Mouse (Mus musculus): ENCODE data around the gene Pex6. TPM values are rescaled to one million over a fixed set of nuclear protein-coding genes. Genes with fewer than 3 reads are reported as not detected.
"Not testable (repeated sequence)": the region's sequence is repeated elsewhere in the genome, so short reads cannot be mapped to it uniquely, and the experiment has no call there.

The Pex6 gene
- polyA plus RNA-seq, 1 experiment from 2014 or later: 33.7 TPM

- H3K4me3 ChIP-seq: no peak overlapping the region
- ATAC-seq (ENCODE audit: low FRiP score, low read depth): no peak
- H3K9ac ChIP-seq (replicated peaks): no peak overlapping the region
- peaks cover 29% of the 10 kb centered on the region for H3K36me3 ChIP-seq
- no peaks in the 10 kb centered on the region for H3K27me3 ChIP-seq
- WGBS: 92% methylated on average over 2 of the region's 2 CpGs
- peaks cover 18% of the 10 kb centered on the region for H3K4me1 ChIP-seq
- H3K9me3 ChIP-seq: no peaks in the 10 kb centered on the region
- H3K4me2 ChIP-seq (replicated peaks): no peak overlapping the region
- no peak overlapping the region for H3K27ac ChIP-seq (replicated peaks)
Measured at GRCm38 (mm10) chr17:46747806-46748205, 36.5 kb downstream of the Pex6 start.

- Histone ChIP-seq H3K27ac (replicated peaks) (no peak overlapping the region), H3K4me3 (no peak overlapping the region), H3K36me3 (peaks cover 19% of the 10 kb centered on the region), H3K27me3 (no peaks in the 10 kb centered on the region), H3K9ac (replicated peaks) (no peak overlapping the region), H3K9me3 (no peaks in the 10 kb centered on the region), H3K4me2 (replicated peaks) (no peak overlapping the region), H3K4me1 (peaks cover 18% of the 10 kb centered on the region)
- 94% methylated on average over 5 of the region's 5 CpGs for WGBS
- no peak for ATAC-seq (ENCODE audit: low FRiP score, low read depth)
Measured at GRCm38 (mm10) chr17:46749282-46749681, 38.0 kb downstream of the Pex6 start.

- 96% methylated on average over 4 of the region's 4 CpGs for WGBS
- Histone ChIP-seq H3K9me3 (no peaks in the 10 kb centered on the region), H3K27me3 (no peaks in the 10 kb centered on the region), H3K27ac (replicated peaks) (no peak overlapping the region), H3K4me3 (peak overlapping the region; percentile 83; the same call in 1 of the 2 replicates), H3K4me1 (peaks cover 18% of the 10 kb centered on the region), H3K4me2 (replicated peaks) (peak overlapping the region; percentile 73), H3K9ac (replicated peaks) (peak overlapping the region; percentile 78), H3K36me3 (peaks cover 12% of the 10 kb centered on the region)
- ATAC-seq (ENCODE audit: low FRiP score, low read depth): no peak
Measured at GRCm38 (mm10) chr17:46750580-46750979, 39.3 kb downstream of the Pex6 start.

- H3K4me1 ChIP-seq: peaks cover 18% of the 10 kb centered on the region
- ATAC-seq (ENCODE audit: low FRiP score, low read depth): no peak
- H3K4me3 ChIP-seq: peak overlapping the region; percentile 83
- no peaks in the 10 kb centered on the region for H3K27me3 ChIP-seq
- H3K36me3 ChIP-seq: peaks cover 11% of the 10 kb centered on the region; the same call in 1 of the 2 replicates
- H3K9me3 ChIP-seq: no peaks in the 10 kb centered on the region
- peak overlapping the region; percentile 87 for H3K27ac ChIP-seq (replicated peaks)
- peak overlapping the region; percentile 73 for H3K4me2 ChIP-seq (replicated peaks)
- H3K9ac ChIP-seq (replicated peaks): peak overlapping the region; percentile 78
- 29% methylated on average over 16 of the region's 16 CpGs for WGBS
Measured at GRCm38 (mm10) chr17:46751056-46751793, 40.0 kb downstream of the Pex6 start.

DNA sequence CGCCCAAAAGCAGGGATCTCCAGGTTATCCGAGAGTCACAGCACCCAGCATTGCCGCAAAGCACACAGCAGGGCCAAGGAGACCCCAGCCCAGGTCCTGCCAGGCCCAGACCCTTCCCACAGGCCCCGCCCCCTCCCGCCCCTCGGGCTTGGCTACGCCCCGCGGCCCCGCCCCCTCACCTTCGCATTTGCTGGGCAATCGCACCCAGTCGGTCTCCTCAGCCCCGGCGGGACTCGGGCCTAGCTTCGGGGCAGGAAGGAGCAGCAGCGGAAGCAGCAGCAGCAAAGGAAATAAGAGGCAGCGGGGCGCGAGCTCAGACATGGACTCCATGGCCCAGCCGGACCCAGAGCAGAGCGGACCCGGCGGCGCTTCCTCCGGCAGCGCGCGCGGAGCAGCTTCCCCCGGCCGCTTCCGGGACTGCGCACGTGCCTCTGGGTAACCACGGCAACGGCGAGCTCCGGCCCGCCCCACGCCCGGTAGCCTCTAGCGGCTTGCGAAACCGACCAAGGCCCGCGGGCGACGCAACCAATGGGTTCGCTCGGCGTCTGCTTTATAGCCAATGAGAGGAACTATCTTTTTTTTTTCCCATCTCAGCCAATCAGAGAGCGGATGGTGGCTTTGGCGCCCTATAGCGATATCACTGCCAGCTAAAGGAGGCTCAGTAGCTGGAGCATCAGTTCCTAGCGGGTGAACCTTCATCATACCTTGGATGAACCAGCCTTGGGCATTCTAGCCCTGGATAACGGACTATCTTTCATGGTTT is 40.7 kb downstream of the Pex6 start, which contains the start of gene Cnpy3:
TSS of gene Cnpy3 (minus strand) at position 421 of the 763 bp plus-strand sequence.
- H3K9ac ChIP-seq (replicated peaks): peak within 1 kb of the TSS; percentile 78
- no peaks in the 10 kb centered on the region for H3K27me3 ChIP-seq
- ATAC-seq (ENCODE audit: low FRiP score, low read depth): peak; percentile 99
- peak within 1 kb of the TSS; percentile 83 for H3K4me3 ChIP-seq
- no peaks in the 10 kb centered on the region for H3K9me3 ChIP-seq
- peaks cover 18% of the 10 kb centered on the region for H3K4me1 ChIP-seq
- H3K27ac ChIP-seq (replicated peaks): peak within 1 kb of the TSS; percentile 87
- under 1% methylated on average over 55 of the region's 58 CpGs for WGBS
- peak within 1 kb of the TSS; percentile 73 for H3K4me2 ChIP-seq (replicated peaks)
- peaks cover 4% of the 10 kb centered on the region; the same call in 1 of the 2 replicates for H3K36me3 ChIP-seq

DNA sequence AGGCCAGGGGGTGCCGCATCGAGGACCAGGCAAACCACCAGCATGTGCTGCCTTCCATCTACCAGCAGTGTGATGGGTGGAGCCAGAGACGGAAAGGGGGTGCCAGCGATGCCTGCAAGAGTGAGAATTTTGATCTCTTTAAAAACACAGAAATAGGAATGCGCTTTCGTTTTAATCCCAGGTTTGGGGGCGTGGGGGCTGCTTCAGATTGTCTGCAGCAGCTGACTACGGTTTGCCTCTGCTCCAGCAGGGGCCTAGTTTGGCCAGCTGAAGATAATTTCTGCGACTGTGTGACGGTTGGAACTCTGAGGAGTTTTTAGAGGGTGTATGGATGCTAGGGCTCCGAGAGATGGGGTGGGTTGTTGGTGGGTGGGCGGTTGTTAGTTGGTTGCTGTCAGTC is 47.5 kb downstream of the Pex6 start:
- no peak for ATAC-seq (ENCODE audit: low FRiP score, low read depth)
- no peak overlapping the region for H3K4me2 ChIP-seq (replicated peaks)
- no peaks in the 10 kb centered on the region for H3K36me3 ChIP-seq
- no peaks in the 10 kb centered on the region for H3K9me3 ChIP-seq
- H3K27ac ChIP-seq (replicated peaks): no peak overlapping the region
- 83% methylated on average over 12 of the region's 12 CpGs for WGBS
- H3K9ac ChIP-seq (replicated peaks): no peak overlapping the region; the same call in 1 of the 2 replicates
- no peaks in the 10 kb centered on the region for H3K4me1 ChIP-seq
- no peak overlapping the region for H3K4me3 ChIP-seq
- no peaks in the 10 kb centered on the region for H3K27me3 ChIP-seq

GRCm38 (mm10) chr17:46763544-46763943 is 52.3 kb downstream of the Pex6 start, which contains the start of gene Ptcra:
Gene Ptcra, minus strand, starts transcription at chr17:46763712.
- no peak within 1 kb of the TSS for H3K9ac ChIP-seq (replicated peaks)
- H3K27me3 ChIP-seq: no peaks in the 10 kb centered on the region
- no peak within 1 kb of the TSS for H3K4me2 ChIP-seq (replicated peaks)
- H3K36me3 ChIP-seq: no peaks in the 10 kb centered on the region
- H3K4me3 ChIP-seq: no peak within 1 kb of the TSS
- H3K4me1 ChIP-seq: no peaks in the 10 kb centered on the region
- ATAC-seq (ENCODE audit: low FRiP score, low read depth): no peak
- 44% methylated on average over 2 of the region's 2 CpGs for WGBS
- H3K27ac ChIP-seq (replicated peaks): no peak within 1 kb of the TSS
- no peaks in the 10 kb centered on the region for H3K9me3 ChIP-seq

DNA sequence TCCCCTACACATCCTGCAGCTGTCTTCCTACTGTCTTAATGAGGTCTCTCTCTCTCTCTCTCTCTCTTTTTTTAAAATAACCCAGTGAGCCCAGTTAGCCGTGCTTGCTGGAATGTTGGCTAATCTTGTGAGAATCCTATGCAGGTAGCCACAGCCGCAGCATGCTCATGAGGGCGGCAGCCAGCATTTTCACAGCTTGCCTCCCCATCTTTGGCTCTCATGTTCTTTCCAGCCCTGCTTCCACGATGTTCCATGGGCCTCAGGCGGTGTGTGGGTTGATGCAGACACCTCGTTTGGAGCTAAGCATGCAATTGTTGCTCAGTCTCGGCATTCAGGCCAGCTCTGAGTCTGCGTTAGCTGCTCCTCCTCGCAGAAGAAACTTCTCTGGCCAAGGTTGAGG is 53.7 kb downstream of the Pex6 start:
- H3K9me3 ChIP-seq; H3K27me3 ChIP-seq; ATAC-seq (ENCODE audit: low FRiP score, low read depth); H3K9ac ChIP-seq (replicated peaks); H3K4me3 ChIP-seq; H3K4me2 ChIP-seq (replicated peaks); H3K36me3 ChIP-seq; H3K4me1 ChIP-seq; H3K27ac ChIP-seq (replicated peaks): not testable (repeated sequence)
- 72% methylated on average over 9 of the region's 9 CpGs for WGBS

DNA sequence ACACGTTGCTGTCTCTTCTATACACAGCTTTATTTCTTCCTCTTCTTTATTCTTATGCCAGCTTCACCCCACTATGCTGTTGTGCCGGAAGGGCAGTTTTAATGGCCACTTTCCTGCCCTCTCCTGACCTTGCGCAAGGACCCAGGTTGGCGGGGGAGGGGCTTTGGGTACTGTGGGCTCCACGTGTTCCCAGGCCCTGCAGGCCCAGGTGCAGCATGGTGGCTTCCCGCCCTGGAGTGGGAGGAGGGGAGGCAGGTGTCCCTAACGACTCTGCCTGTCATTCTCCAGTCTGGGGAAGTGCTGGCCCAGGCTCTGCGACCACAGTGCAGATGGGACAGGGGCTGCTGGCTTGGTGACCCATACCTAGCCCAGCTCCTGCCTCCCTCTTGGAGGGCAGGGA is 56.6 kb downstream of the Pex6 start:
- Histone ChIP-seq H3K4me1 (peaks cover 6% of the 10 kb centered on the region), H3K9ac (replicated peaks) (no peak overlapping the region), H3K27me3 (no peaks in the 10 kb centered on the region), H3K4me3 (no peak overlapping the region), H3K9me3 (no peaks in the 10 kb centered on the region), H3K27ac (replicated peaks) (no peak overlapping the region), H3K36me3 (no peaks in the 10 kb centered on the region), H3K4me2 (replicated peaks) (no peak overlapping the region)
- no peak for ATAC-seq (ENCODE audit: low FRiP score, low read depth)
- 61% methylated on average over 8 of the region's 8 CpGs for WGBS

DNA sequence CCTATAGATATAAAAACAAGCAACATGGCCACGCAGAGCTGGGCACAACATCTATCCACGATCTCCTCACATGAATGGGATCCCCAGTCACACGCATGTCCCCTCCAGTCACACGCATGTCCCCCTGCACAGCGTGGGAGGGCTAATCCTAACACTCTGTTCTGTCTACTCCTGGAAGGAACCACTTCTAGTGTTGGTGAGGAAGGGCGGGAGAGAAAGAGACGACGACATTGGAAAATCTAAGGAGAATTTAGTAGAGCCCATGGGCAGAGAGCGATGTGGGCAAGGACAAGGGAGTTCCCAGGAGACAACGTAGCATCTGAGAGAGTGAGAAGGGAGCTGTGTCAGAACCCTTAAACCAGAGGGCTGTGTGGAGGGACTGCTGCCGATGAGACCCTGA is 59.3 kb downstream of the Pex6 start:
- Histone ChIP-seq H3K27ac (replicated peaks) (no peak overlapping the region), H3K4me2 (replicated peaks) (no peak overlapping the region), H3K36me3 (peaks cover 11% of the 10 kb centered on the region), H3K9me3 (no peaks in the 10 kb centered on the region), H3K9ac (replicated peaks) (no peak overlapping the region), H3K4me1 (peaks cover 19% of the 10 kb centered on the region), H3K4me3 (no peak overlapping the region), H3K27me3 (no peaks in the 10 kb centered on the region)
- ATAC-seq (ENCODE audit: low FRiP score, low read depth): no peak
- 89% methylated on average over 11 of the region's 11 CpGs for whole genome bisulfite sequencing

DNA sequence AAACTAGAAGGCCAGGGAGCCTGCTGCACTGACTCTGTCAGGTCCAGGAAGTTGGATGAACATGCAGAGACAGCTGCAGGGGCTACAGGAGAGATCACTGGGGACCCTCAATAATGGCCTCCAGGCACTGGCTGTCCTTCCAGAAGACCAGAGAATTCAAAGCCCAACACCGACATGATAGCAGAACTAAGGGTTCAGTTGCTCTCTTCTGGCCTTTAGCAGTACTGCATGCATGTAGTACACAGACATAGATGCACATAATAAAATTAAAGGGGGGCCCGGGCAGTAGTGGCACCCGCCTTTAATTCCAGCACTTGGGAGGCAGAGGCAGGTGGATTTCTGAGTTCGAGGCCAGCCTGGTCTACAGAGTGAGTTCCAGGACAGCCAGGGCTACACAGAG is 59.8 kb downstream of the Pex6 start:
- H3K4me1 ChIP-seq: peaks cover 19% of the 10 kb centered on the region
- H3K27ac ChIP-seq (replicated peaks): no peak overlapping the region
- H3K36me3 ChIP-seq: peaks cover 16% of the 10 kb centered on the region
- ATAC-seq (ENCODE audit: low FRiP score, low read depth): no peak
- H3K4me3 ChIP-seq: no peak overlapping the region
- no peaks in the 10 kb centered on the region for H3K27me3 ChIP-seq
- H3K9me3 ChIP-seq: no peaks in the 10 kb centered on the region
- H3K9ac ChIP-seq (replicated peaks): no peak overlapping the region
- H3K4me2 ChIP-seq (replicated peaks): no peak overlapping the region
- WGBS: 86% methylated on average over 4 of the region's 4 CpGs

- no peak for ATAC-seq (ENCODE audit: low FRiP score, low read depth)
- peaks cover 19% of the 10 kb centered on the region for H3K4me1 ChIP-seq
- peak overlapping the region; percentile 87 for H3K4me2 ChIP-seq (replicated peaks)
- no peaks in the 10 kb centered on the region for H3K27me3 ChIP-seq
- 65% methylated on average over 17 of the region's 17 CpGs for WGBS
- peak overlapping the region; percentile 68 for H3K4me3 ChIP-seq
- no peaks in the 10 kb centered on the region for H3K9me3 ChIP-seq
- no peak overlapping the region; the same call in 1 of the 2 replicates for H3K27ac ChIP-seq (replicated peaks)
- peaks cover 21% of the 10 kb centered on the region for H3K36me3 ChIP-seq
- H3K9ac ChIP-seq (replicated peaks): peak overlapping the region; percentile 67; the same call in 1 of the 2 replicates
Measured at GRCm38 (mm10) chr17:46771616-46772015, 60.4 kb downstream of the Pex6 start.

Measured in midbrain, embryonic 12.5 days (tissue).